ENCODE assay signal across 7 mouse cellular contexts in genomic region chr8:123255170-123255569, GRCm38 (mm10). TPM values are rescaled to one million over a fixed set of nuclear protein-coding genes. Genes with fewer than 3 reads are reported as not detected.
DNase-seq lines count a peak whose midpoint lies in the region; ATAC-seq and TF ChIP-seq lines count a peak whose summit lies in the region.

No protein-coding gene starts in this region.

- H3K9ac ChIP-seq in forebrain, embryonic 14.5 days (ENCODE audit: low read length): peak overlapping the region; percentile 97
- peak overlapping the region; percentile 93 for H3K9ac ChIP-seq in liver, postnatal 0 days (replicated peaks)

- H3K27me3 ChIP-seq in forebrain, embryonic 14.5 days (replicated peaks; ENCODE audit: control insufficient read depth, insufficient read depth, low read length): no peaks in the 10 kb centered on the region
- H3K27me3 ChIP-seq in liver, postnatal 0 days (ENCODE audit: insufficient read depth, low read length): no peaks in the 10 kb centered on the region

- TF ChIP-seq CTCF in liver, postnatal 0 days (IDR thresholded peaks at IDR 0.05; ENCODE audit: low read depth): peak; percentile 44

- ATAC-seq in forebrain, embryonic 14.5 days: no peak
- no peak for ATAC-seq in liver, postnatal 0 days

- 76% methylated on average over 6 of the region's 6 CpGs for WGBS in forebrain, embryonic 14.5 days
- WGBS in liver, postnatal 0 days (ENCODE audit: insufficient replicate concordance): 62% methylated on average over 6 of the region's 6 CpGs

- peak overlapping the region; percentile 98 for H3K4me3 ChIP-seq in forebrain, embryonic 14.5 days (ENCODE audit: low read depth, low read length)
- H3K4me3 ChIP-seq in liver, postnatal 0 days (ENCODE audit: low read depth, low read length): peak overlapping the region; percentile 90

- H3K9me3 ChIP-seq in forebrain, embryonic 14.5 days (replicated peaks; ENCODE audit: control insufficient read depth, low read length): no peaks in the 10 kb centered on the region
- H3K9me3 ChIP-seq in liver, postnatal 0 days (ENCODE audit: low read length): no peaks in the 10 kb centered on the region

- peaks cover 14% of the 10 kb centered on the region for H3K4me1 ChIP-seq in forebrain, embryonic 14.5 days (ENCODE audit: control insufficient read depth, insufficient read depth, low read length)
- peaks cover 18% of the 10 kb centered on the region for H3K4me1 ChIP-seq in liver, postnatal 0 days (ENCODE audit: insufficient read depth)

- no peak overlapping the region for H3K27ac ChIP-seq in forebrain, embryonic 14.5 days (ENCODE audit: low read depth, low read length)
- H3K27ac ChIP-seq in liver, postnatal 0 days (ENCODE audit: low read depth): peak overlapping the region; percentile 92

- peak overlapping the region; percentile 97 for H3K4me2 ChIP-seq in forebrain, embryonic 14.5 days (ENCODE audit: low read length)
- H3K4me2 ChIP-seq in liver, postnatal 0 days (ENCODE audit: low read depth, low read length): peak overlapping the region; percentile 77

- DNase-seq in 3T3-L1 (ENCODE audit: low read depth, low spot score) (peak; percentile 52), 416B (ENCODE audit: low read depth) (peak; percentile 72)
- no peak for DNase-seq in forebrain, embryonic 14.5 days (ENCODE audit: low spot score)
- DNase-seq in liver, postnatal 0 days: no peak
- no peak for DNase-seq in right cerebral cortex, postnatal 10 days (ENCODE audit: low spot score in 2 of 2)
- no peak for DNase-seq in gastrocnemius, postnatal 10 days
- DNase-seq in testis, postnatal 14 days (ENCODE audit: low spot score): no peak

- TF ChIP-seq EP300 in liver, postnatal 0 days (IDR thresholded peaks at IDR 0.05; ENCODE audit: low read depth): no peak

- H3K36me3 ChIP-seq in forebrain, embryonic 14.5 days (ENCODE audit: control insufficient read depth, insufficient read depth, low read length): peaks cover 60% of the 10 kb centered on the region
- H3K36me3 ChIP-seq in liver, postnatal 0 days (replicated peaks; ENCODE audit: insufficient read depth, low read length): peaks cover 44% of the 10 kb centered on the region

RNA-seq across cellular contexts. Expression of gene Vps9d1, which starts 1.0 kb away (rescaled TPM):
- 31.9 and 41.5 TPM in 2 replicates for polyA plus RNA-seq in forebrain, embryonic 14.5 days (2014; fragmentation: Nextera tagmentation; extraction: Ambion mirVana)
- 3.9 and 4.5 TPM in 2 replicates for polyA plus RNA-seq in liver, postnatal 0 days (2015; fragmentation: Nextera tagmentation; extraction: Ambion mirVana)
- total RNA-seq in gastrocnemius, postnatal 10 days (2021): 10 to 100 TPM; 12.3 to 13.4 TPM

RNA-seq across cellular contexts. Expression of gene Zfp276, which starts 1.2 kb away (rescaled TPM):
- polyA plus RNA-seq in forebrain, embryonic 14.5 days (2014; fragmentation: Nextera tagmentation; extraction: Ambion mirVana): 14.7 and 18.5 TPM in 2 replicates
- polyA plus RNA-seq in liver, postnatal 0 days (2015; fragmentation: Nextera tagmentation; extraction: Ambion mirVana): 4.9 and 5.5 TPM in 2 replicates
- total RNA-seq in gastrocnemius, postnatal 10 days (2021): 10 to 100 TPM in 1 of 2 experiments, 1 to 10 TPM in 1; 8.0 to 11.5 TPM

RNA-seq across cellular contexts. Expression of gene Spata2l, which starts 19.1 kb away (rescaled TPM):
- polyA plus RNA-seq in forebrain, embryonic 14.5 days (2014; fragmentation: Nextera tagmentation; extraction: Ambion mirVana): 2.4 and 4.1 TPM in 2 replicates
- 4.2 and 6.6 TPM in 2 replicates for polyA plus RNA-seq in liver, postnatal 0 days (2015; fragmentation: Nextera tagmentation; extraction: Ambion mirVana)
- 1 to 10 TPM; 1.2 to 1.5 TPM for total RNA-seq in gastrocnemius, postnatal 10 days (2021)

RNA-seq across cellular contexts. Expression of gene Cdk10, which starts 30.5 kb away (rescaled TPM):
- polyA plus RNA-seq in forebrain, embryonic 14.5 days (2014; fragmentation: Nextera tagmentation; extraction: Ambion mirVana): 41.1 and 43.1 TPM in 2 replicates
- polyA plus RNA-seq in liver, postnatal 0 days (2015; fragmentation: Nextera tagmentation; extraction: Ambion mirVana): 8.7 TPM in 2 replicates
- total RNA-seq in gastrocnemius, postnatal 10 days (2021): 10 to 100 TPM; 14.2 to 18.7 TPM

RNA-seq across cellular contexts. Expression of gene Spata33, which starts 42.5 kb away (rescaled TPM):
- 5.8 and 6.5 TPM in 2 replicates for polyA plus RNA-seq in forebrain, embryonic 14.5 days (2014; fragmentation: Nextera tagmentation; extraction: Ambion mirVana)
- polyA plus RNA-seq in liver, postnatal 0 days (2015; fragmentation: Nextera tagmentation; extraction: Ambion mirVana): 0.32 and 0.66 TPM in 2 replicates
- 1 to 10 TPM; 1.2 to 2.4 TPM for total RNA-seq in gastrocnemius, postnatal 10 days (2021)

Comparison
In these comparisons a context has a peak if more than half of its experiments do, and no peak if none do; other contexts are left out.
1. DNase-seq: peak in 3T3-L1 (single experiment) and 416B (single experiment); none in forebrain, embryonic 14.5 days (single experiment), liver, postnatal 0 days (single experiment), right cerebral cortex, postnatal 10 days (0 of 2), gastrocnemius, postnatal 10 days (single experiment) and testis, postnatal 14 days (single experiment).